Mouse (Mus musculus) embryonic stem cell, embryonic (primary cell): ENCODE measurements around the gene Casp1.

ENCODE experiments used
- CTCF ChIA-PET, 4 experiments: fragments of 300-600 bp in 2 of 4; fragments of 350-600 bp in 2 of 4; sonication (Branson Sonifier 250); formaldehyde crosslinking; loops; one replicate each; lab custom pipeline; 2022; ENCODE audit warnings: inconsistent platforms in 2 of 4; lab: Charles Lee
- POLR2A ChIA-PET, 4 experiments: fragments of 300-600 bp in 2 of 4; fragments of 350-600 bp in 2 of 4; sonication (Branson Sonifier 250); formaldehyde crosslinking; loops; one replicate each; lab custom pipeline; 2022; ENCODE audit warnings: antibody characterized with exemption in 4 of 4, inconsistent platforms in 1 of 4; lab: Charles Lee

The Casp1 gene

DNA sequence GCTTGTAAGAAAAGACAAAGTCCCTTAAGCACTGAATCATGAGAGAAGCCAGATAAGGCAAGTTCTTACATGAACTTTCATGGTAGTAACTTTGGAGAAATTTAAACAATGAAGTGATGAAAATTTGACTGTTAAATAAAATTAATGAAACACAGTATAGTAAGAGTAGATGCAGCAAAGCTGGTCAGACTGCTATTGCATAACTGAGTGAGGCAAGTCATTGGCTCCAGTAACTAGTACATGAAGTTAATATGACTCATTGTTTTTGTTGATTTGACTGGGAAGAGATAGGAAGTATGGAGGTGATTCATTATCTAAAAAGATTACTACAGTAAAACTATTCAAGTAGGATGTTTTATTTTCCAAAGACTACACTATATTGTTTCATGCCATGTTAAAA, 58.5 kb downstream of the Casp1 start:
- POLR2A ChIA-PET, result no interaction called here
- CTCF ChIA-PET, result no interaction called here
